Mouse (Mus musculus) bone marrow, adult 2 months (tissue): ENCODE results near the gene Hs2st1. TPM values are rescaled to one million over a fixed set of nuclear protein-coding genes. Genes with fewer than 3 reads are reported as not detected.
A peak's percentile ranks its signal among the peaks of the same experiment; 100 is the strongest.

Experiments used
- H3K27ac ChIP-seq: fragments of 200-500 bp; 2 replicates; pipeline ENCODE4 v1.5.1; 2012; ENCODE audit warnings: low read depth, mild to moderate bottlenecking, control low read depth, inconsistent platforms, low read length; ENCODE audit not compliant: control insufficient read depth, poor library complexity, insufficient read depth
- H3K4me1 ChIP-seq: fragments of 200-500 bp; 2 replicates; pipeline ENCODE4 v1.6.1; 2011; ENCODE audit warnings: low read length; ENCODE audit not compliant: control insufficient read depth, insufficient read depth
- H3K4me3 ChIP-seq: fragments of 200-500 bp; replicated peaks from 2 replicates; pipeline ENCODE3; 2011; ENCODE audit warnings: mild to moderate bottlenecking, low read depth, low read length, control low read depth; ENCODE audit not compliant: control insufficient read depth
- CTCF ChIP-seq: fragments of 200-500 bp; IDR thresholded peaks from 2 replicates; pipeline ENCODE4 v1.5.1; 2011; ENCODE audit warnings: low read length, control low read depth; ENCODE audit not compliant: control insufficient read depth, insufficient read depth
- POLR2A ChIP-seq: fragments of 200-500 bp; IDR thresholded peaks from 2 replicates; pipeline ENCODE4 v1.6.1; 2011; ENCODE audit warnings: low read depth, mild to moderate bottlenecking, control low read depth, low read length, borderline replicate concordance; ENCODE audit not compliant: control insufficient read depth
- WGBS: fragments of 180-500 bp; shearing (Covaris S2); methylation state at CpG from one replicate; pipeline ENCODE4 v1.1.7; 2018; 5-methylcytosine and 5-hydroxymethylcytosine counted together
- polyA plus RNA-seq: library from polyadenylated mRNA; stranded (reverse); fragments of >200 nt; gene quantifications from 2 replicates; pipeline ENCODE4 v1.2.4, GENCODE M21; 2011; ENCODE audit warnings: low replicate concordance; ENCODE audit not compliant: missing spikeins, insufficient read depth, insufficient read length

Hs2st1 gene
- polyA plus RNA-seq, 1 experiment, result 5.2 TPM

- no peak overlapping the region for H3K27ac ChIP-seq
- no peaks in the 10 kb centered on the region for H3K4me1 ChIP-seq
- H3K4me3 ChIP-seq, result no peak overlapping the region
- TF ChIP-seq POLR2A (no peak), CTCF (no peak)
- 24% methylated on average over 8 of the region's 8 CpGs for WGBS
Observed at GRCm38 (mm10) chr3:144466108-144466678, 103.8 kb downstream of the Hs2st1 start.

- H3K4me1 ChIP-seq, result no peaks in the 10 kb centered on the region
- TF ChIP-seq CTCF (no peak), POLR2A (no peak)
- 91% methylated on average over 10 of the region's 10 CpGs for WGBS
- no peak overlapping the region for H3K4me3 ChIP-seq
- no peak overlapping the region for H3K27ac ChIP-seq
Observed at GRCm38 (mm10) chr3:144462679-144463078, 107.3 kb downstream of the Hs2st1 start.

GRCm38 (mm10) chr3:144460183-144460788 is 109.7 kb downstream of the Hs2st1 start:
- H3K4me1 ChIP-seq, result no peaks in the 10 kb centered on the region
- TF ChIP-seq POLR2A (no peak), CTCF (no peak)
- H3K27ac ChIP-seq, result no peak overlapping the region
- no peak overlapping the region for H3K4me3 ChIP-seq
- 62% methylated on average over 5 of the region's 5 CpGs for WGBS

DNA sequence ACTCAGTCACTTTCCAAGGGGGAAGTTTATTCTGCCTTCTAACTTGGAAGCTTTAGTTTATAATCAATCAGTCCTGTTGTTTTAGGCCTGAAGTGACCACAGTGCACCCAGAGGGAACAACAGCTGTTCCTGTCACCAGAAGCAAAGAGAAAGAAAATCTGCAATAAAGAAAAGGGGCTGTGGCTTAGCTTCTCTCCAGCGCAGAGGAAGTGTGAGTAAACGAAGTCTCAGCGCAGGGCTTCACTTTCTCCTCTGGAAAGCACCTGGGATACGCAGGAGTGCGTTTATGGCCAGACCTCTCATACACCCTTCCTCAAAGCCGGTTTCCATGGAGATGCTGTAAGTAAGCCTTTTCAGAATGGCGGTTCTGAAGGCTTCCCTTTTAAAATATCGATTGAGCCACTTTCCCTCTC is 110.7 kb downstream of the Hs2st1 start:
- H3K4me1 ChIP-seq, result no peaks in the 10 kb centered on the region
- 79% methylated on average over 8 of the region's 8 CpGs for WGBS
- TF ChIP-seq CTCF, result no peak
- TF ChIP-seq POLR2A, result no peak
- no peak overlapping the region for H3K27ac ChIP-seq
- no peak overlapping the region for H3K4me3 ChIP-seq

GRCm38 (mm10) chr3:144453701-144454430 is 116.1 kb downstream of the Hs2st1 start:
- TF ChIP-seq POLR2A (no peak), CTCF (0 out of 2 replicates have a peak, but pooled peaks have one; percentile 20)
- no peak overlapping the region for H3K4me3 ChIP-seq
- no peaks in the 10 kb centered on the region for H3K4me1 ChIP-seq
- WGBS, result 70% methylated on average over 19 of the region's 19 CpGs
- H3K27ac ChIP-seq, result no peak overlapping the region

DNA sequence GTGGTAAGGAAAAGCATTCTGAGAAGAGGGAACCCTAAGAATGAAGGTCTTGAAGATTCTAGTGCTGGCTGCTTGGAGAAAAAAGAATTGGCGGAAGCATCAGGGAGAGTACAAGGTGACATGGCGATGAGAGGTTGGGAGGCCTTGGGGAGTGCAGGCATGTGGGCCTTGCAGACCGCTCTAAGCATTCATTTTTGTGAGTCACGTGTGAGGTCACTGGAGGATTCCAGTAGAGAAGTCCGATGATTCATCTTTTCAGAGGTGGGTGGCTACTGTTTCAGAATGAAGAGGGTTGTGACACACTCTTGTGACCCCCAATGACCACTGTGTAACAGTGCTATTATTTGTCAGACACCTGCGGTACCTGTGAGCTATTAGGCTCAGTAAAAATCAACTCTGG is 121.0 kb downstream of the Hs2st1 start:
- 88% methylated on average over 6 of the region's 6 CpGs for WGBS
- no peak overlapping the region for H3K27ac ChIP-seq
- no peak overlapping the region for H3K4me3 ChIP-seq
- TF ChIP-seq CTCF, result no peak
- TF ChIP-seq POLR2A, result no peak
- H3K4me1 ChIP-seq, result no peaks in the 10 kb centered on the region; the same call in 1 of the 2 replicates

- 67% methylated on average over 9 of the region's 9 CpGs for WGBS
- no peak overlapping the region for H3K27ac ChIP-seq
- H3K4me3 ChIP-seq, result no peak overlapping the region
- TF ChIP-seq CTCF, result no peak
- TF ChIP-seq POLR2A, result no peak
- H3K4me1 ChIP-seq, result no peaks in the 10 kb centered on the region; the same call in 1 of the 2 replicates
Observed at GRCm38 (mm10) chr3:144447917-144448316, 122.1 kb downstream of the Hs2st1 start.

DNA sequence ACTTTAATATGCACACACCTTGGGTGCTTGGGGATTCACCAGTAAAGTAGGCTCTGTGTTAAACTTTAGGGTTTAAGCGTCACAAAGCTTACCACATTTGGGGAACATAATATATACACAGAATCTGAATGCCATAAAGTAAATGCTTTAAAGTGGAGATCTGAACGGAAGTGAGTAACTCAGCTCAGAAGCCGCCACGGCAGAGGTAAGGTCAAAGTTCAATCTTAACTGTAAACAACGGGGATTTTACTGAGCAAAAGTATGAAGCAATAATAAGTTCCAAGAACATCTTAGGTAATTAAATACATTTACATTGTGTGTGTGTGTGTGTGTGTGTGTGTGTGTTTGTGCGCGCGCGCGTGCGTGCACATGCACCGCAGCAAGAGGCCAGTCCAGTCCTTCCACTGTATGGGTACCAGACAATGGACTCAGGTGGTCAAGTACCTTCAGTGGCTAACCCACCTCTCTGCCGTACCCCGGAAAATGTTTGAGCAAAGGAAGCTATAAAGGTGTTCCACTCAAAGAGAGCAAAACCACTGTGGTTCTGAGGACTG is 123.8 kb downstream of the Hs2st1 start:
- Histone ChIP-seq H3K4me1 (no peaks in the 10 kb centered on the region; the same call in 1 of the 2 replicates), H3K27ac (no peak overlapping the region), H3K4me3 (no peak overlapping the region)
- TF ChIP-seq CTCF (no peak), POLR2A (no peak)
- 93% methylated on average over 14 of the region's 14 CpGs for WGBS
